Mouse (Mus musculus) right cerebral cortex, postnatal 14 days (tissue): ENCODE measurements around the gene 1190005I06Rik.

ENCODE experiments used
- DNase-seq: peaks from one replicate; pipeline ENCODE4 v3.0.0; 2022

1190005I06Rik gene

DNA sequence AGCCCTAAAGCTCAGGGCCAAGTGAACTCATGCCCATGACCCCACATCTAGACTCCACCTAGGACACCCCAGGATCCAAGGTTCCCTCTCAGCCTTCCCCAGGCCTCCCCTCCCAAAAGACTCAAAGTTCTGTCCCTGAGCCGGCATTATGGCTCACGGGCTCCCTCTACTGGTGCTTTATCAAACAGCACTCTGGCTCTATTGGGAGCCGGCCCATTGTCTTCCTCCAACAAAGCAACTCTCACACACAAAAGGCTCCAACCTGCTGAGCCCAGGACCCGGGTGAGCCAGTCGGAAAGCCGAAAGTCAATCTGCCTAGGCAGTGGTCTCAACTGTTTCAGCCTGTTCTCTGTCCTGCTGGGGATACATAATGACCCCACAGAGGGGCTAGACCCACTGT is 29.3 kb downstream of the 1190005I06Rik start:
- peak; percentile 61 for DNase-seq

DNA sequence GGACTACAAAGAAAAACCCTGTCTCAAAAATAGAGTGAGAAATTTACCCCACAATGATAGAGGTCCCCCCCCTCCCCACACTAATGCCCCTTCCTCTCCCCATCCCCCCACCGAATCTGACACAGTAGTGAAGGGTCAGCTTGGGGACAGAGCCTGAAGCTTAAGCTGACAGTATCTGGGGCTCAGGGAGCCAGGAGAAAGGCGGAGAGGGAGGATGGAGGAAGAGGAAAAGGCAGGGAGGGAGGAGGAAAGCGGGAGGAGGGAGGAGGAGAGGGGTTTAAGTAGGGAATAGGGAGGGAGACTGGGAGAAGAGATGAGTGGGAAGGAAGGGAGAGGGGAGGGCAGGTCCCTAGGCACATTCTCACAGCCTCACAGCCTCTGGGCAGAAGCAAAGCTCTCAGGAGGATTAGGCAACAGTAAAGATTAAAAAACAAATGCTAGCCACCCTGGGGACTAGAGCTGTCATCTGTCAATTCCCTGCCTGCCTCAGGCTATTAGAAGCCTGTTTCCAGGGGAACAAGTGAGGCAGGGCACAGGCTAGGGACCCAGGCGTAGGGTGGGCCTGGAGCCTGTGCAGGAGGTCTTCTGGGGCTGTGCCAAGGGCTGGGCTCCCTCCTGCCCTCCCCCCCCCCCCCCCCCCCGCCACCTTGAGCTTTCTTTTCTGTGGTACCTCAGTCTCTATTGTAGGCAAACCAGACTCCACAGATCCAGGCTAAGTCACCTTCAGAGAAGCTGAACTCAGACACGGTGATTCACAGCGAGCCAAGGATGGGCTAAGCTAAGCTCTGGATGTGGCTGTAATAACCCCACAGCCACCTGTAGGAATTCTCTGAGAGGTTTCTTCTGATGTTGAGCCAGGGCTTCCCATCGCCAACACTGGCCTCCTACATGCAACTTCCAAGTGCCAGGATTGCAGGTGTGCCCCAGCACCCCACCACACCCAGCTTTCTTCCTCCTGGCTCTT is 30.5 kb downstream of the 1190005I06Rik start:
- DNase-seq: no peak

DNA sequence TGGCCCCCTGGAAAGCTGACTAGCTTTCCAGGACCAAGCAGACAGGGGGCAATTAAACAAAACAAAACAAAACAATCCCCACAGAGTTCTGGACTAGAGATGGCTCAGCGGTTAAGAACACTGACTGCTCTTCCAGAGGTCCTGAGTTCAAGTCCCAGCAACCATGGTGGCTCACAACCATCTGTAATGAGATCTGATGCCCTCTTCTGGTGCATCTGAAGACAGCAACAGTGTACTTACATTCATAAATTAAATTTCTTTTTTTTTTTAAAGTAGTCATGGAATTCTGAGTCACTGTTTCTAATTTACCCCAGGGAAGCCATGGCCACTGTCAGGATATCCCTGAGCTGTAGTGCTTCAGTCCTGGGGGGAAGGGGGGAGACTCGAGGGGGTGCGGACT is 32.9 kb downstream of the 1190005I06Rik start:
- no peak for DNase-seq

DNA sequence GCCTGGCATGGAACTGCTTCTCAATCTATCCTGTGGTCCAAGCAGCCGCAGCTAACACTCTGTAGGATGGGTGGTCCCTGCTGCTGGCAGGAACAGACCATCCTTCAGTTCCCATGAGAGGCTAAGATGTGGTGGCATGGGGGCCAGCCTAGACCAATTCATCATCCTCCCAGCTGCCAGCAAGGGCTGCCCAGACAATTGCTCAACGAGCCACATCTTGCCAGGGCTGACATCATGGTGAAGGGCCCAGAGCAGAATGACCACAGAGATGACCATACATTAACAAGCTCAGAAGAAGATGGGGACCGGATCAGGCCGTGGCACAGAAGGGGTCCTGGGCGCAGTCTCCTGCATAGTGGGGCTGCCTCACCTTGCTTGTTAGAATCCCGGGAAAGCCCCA is 36.6 kb downstream of the 1190005I06Rik start:
- DNase-seq: no peak

GRCm38 (mm10) chr8:120607885-120608284 is 39.5 kb downstream of the 1190005I06Rik start:
- DNase-seq: peak; percentile 91

DNA sequence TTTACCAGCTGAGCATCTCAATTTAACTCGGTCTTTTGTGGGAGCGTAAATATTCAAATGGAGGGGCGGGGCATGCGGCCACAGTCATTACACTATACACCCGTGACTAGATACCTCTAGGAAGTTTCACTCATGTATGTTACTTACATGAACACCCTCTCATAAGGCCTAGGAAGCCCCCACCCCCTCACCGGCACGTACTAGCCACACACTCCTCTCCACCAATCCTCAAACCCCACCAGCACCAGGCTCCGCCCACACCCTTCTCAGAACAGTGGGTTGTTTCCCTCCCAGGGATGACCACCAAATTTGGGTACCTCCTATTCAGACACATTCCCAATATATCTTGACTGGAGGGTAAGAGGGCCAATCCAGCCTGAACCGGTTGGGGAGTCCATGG is 40.0 kb downstream of the 1190005I06Rik start:
- DNase-seq: no peak

GRCm38 (mm10) chr8:120602672-120603071 is 44.8 kb downstream of the 1190005I06Rik start:
- no peak for DNase-seq

DNA sequence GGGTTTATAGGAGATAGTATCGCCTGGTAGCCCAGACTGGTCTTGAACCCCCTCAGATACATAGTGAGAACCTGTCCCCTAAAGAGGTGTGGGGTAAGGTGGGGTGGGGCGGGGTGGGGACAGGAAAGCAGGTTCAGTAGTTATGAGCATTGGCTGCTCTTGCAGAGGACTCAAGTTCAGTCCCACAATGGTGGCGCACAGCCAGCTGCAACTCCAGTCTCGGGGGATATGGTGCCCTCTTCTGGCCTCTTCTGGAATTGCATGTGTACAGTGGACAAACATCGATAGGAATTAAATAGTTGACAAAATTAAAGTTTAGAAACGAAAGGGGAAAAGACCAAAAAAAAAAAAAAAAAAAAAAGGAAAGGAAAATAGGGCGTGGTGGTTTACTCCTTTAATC is 47.9 kb downstream of the 1190005I06Rik start:
- DNase-seq: peak; percentile 85

- peak; percentile 80 for DNase-seq
These were observed 48.9 kb downstream of the 1190005I06Rik start for GRCm38 (mm10) chr8:120598579-120598978.

GRCm38 (mm10) chr8:120595963-120596362 is 51.5 kb downstream of the 1190005I06Rik start:
- DNase-seq: peak; percentile 52

GRCm38 (mm10) chr8:120594571-120594970 is 52.9 kb downstream of the 1190005I06Rik start:
- no peak for DNase-seq

DNA sequence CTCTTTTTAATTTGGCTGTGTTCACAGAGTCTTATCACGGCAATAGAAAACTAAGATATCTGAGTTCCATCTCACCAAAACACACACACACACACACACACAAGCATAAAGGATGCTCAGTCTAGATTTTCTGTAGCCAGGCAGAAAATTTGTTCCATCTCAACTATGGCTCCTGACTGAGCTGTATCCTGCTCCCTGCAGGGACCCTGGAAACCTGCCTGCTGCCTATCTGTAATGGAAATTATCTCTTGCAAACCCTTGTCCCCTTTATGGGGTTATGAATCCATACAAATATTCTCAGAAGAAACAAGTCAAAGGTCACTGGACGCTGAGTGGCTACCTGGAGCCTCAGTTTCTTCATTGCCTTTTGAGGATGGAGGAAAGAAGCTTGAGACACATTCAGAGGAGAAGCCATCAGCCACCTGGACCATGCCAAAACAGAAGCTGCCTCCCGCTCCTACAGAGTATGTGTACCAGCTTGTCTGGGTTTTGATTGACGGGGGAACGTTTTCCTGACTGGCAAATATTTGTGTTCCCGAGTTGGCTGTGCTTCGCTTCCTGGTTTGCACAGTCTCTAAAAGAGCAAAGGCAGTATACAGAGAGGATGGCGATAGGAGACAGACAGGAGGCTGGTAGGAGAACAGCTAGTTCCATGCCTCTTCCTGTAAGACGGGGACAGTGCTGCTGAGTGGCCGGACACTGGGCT is 55.7 kb downstream of the 1190005I06Rik start:
- DNase-seq: no peak

GRCm38 (mm10) chr8:120589921-120590320 is 57.5 kb downstream of the 1190005I06Rik start:
- no peak for DNase-seq

DNA sequence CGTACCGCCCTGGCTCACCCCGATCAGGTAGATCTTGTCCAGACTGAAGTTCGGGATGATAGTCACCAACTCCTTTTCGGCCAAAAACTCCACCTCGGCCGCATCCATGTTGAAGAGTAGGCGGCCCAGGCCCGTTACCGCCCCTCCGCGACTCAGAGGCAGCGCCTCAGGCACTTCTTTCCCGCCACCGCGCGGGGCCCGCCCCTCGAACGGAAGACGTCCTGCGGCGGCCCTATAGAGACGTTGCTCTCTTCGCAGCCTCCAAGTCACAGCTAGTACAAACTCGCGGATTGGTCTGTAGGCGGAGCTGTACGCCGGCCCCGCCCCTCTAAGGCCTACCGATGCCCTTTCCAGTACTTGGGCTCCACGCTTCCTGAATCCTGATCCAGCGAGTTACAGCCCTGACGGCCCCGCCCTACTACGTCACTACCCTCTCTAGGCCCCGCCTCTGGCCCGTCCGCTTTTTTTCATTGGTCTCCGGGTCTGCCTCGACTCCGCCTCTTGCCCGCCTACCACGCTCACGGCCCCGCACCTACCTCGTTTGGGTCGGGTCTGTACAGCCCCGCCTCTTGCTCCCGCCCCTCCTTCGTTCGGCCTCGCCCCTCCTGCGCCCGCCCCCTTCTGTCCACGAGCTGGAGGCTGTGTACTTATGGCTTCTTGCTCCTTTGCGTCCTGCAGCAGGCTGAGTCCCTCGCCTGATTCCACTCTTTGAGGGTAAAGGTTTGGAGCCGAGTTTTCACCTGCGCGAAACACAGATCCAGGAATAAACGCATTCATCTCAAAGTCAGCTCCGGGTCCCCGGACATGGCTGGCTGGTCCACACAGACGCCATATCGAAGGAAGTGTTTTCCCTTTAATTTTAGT is 58.3 kb downstream of the 1190005I06Rik start, which contains the start of gene Gins2:
TSS of gene Gins2 (minus strand) at position 397 of the 864 bp plus-strand sequence.
- DNase-seq: peak; percentile 98

- DNase-seq: no peak
These were observed 61.9 kb downstream of the 1190005I06Rik start for GRCm38 (mm10) chr8:120585521-120585920.

DNA sequence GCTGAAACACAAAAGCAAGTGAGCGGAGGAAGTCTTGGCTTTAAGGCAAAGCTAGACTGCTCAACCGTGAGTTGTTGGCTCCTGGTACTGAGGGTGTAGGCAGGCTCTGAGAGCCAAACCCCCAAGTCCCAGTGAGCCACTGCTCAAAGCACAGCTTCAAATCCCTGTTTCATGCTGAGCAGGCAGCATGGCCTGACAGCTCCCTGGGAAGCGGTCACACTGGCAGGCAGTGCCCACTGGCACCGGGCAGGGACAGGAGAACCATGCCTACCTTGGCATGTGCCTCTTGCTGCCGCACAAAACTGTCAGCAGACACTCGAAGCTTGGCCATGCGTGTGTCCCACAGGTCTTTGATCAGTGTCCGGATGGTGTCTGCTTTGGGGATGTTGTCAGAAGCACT is 65.6 kb downstream of the 1190005I06Rik start:
- DNase-seq: no peak

GRCm38 (mm10) chr8:120581329-120581728 is 66.1 kb downstream of the 1190005I06Rik start:
- no peak for DNase-seq

DNA sequence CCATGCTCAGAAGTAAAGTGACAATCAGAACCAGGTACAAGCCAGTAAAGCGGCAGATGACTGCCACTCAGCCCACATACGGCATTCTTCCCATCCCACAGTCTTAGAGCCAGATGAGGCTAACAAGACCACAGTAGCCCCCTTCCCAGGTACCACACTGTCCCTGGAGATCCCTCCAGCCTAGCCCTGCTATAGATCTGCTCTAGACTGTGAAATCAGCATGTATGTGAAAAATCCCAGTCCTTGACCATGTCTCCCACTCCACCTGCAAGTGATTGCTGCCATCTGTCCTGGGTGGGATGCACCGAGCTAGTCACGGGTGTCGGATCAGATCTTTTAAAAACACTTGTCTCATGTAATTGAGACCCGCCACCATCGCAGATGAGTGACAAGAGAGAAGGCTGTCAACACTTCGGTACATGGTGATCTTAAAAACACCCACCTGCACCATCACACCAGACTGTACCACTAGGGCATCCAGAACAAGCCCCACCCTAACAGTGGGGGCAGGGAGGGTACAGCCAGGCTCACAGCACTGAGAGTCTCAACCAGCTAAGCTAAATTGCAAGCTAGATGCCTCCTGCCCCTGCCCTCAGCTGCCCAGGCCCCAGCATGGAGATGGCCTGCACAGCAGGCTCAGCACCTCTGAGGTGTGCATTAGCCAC is 67.0 kb downstream of the 1190005I06Rik start:
- DNase-seq: no peak

DNA sequence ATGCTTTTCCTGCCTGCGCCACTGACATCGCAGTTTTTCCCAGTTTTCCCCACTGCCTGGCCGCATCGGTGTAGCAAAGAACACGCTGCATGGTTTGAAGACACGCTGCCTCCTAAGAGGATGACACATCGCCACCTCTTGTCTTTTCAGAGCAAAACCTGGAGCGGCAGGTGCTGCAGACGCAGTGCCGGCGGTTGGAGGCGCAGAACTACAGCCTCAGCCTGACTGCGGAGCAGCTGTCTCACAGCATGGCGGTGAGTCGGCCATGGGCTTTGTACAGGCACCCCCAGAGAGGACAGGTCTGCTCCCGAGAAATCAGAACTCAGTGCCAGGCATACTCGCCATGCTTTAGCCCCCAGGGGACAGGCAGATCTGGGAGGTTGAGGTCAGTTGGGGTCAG is 69.6 kb downstream of the 1190005I06Rik start:
- no peak for DNase-seq

GRCm38 (mm10) chr8:120575801-120576200 is 71.6 kb downstream of the 1190005I06Rik start:
- no peak for DNase-seq

DNA sequence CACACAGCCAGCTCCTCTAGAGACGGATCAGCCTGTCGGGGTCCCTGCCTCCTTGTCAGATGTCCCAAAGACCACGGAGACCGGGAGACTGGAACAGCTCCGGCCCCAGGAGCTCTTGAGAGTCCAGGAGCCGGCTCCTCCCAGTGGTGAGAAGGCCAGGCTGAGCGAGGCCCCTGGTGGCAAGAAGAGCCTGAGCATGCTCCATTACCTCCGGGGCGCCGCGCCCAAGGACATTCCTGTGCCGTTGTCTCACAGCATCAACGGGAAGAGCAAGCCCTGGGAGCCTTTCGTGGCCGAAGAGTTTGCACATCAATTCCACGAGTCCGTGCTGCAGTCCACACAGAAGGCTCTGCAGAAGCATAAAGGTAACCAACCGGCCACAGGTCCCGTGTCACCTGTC is 72.5 kb downstream of the 1190005I06Rik start:
- no peak for DNase-seq

GRCm38 (mm10) chr8:120573866-120574265 is 73.6 kb downstream of the 1190005I06Rik start:
- DNase-seq: no peak
